Mouse (Mus musculus) spleen, postnatal 36 days (tissue): ENCODE data around the gene Tmem150a.

Experiments
- DNase-seq, 2 experiments: peaks; one replicate each; pipeline ENCODE4 v3.0.0; 2022; ENCODE audit warnings: low spot score in 2 of 2, mixed read lengths in 1 of 2

Gene Tmem150a

GRCm38 (mm10) chr6:72399967-72400366 is 44.7 kb downstream of the Tmem150a start:
- no peak for DNase-seq

GRCm38 (mm10) chr6:72401875-72402274 is 46.6 kb downstream of the Tmem150a start:
- DNase-seq, result peak; percentile 61 to 74

- no peak for DNase-seq
These were observed 50.1 kb downstream of the Tmem150a start for GRCm38 (mm10) chr6:72405356-72405755.

- peak; percentile 67 to 77 for DNase-seq
These were observed 51.9 kb downstream of the Tmem150a start for GRCm38 (mm10) chr6:72407119-72407518.
